Mouse (Mus musculus) spleen, adult 2 months (tissue): ENCODE measurements at regions not wholly inside any gene's neighbourhood (a gene's known extent, or its start where the extent isn't known, plus 50 kb on each side); places are given as distances from the start of the nearest gene placed in this dataset.

Experiments
- DNase-seq, 2 experiments: peaks; one replicate each; pipeline versions ENCODE4 v3.0.0 to v3.0.0-alpha.2; 2012 to 2021; ENCODE audit warnings: low spot score in 2 of 2, low read depth in 1 of 2
- H3K27ac ChIP-seq: fragments of 200-500 bp; 2 replicates; pipeline ENCODE4 v1.5.1; 2012; ENCODE audit warnings: low read length, inconsistent platforms; ENCODE audit not compliant: insufficient read depth
- H3K27me3 ChIP-seq: fragments of 200-500 bp; 2 replicates; pipeline ENCODE4 v1.6.1; 2012; ENCODE audit warnings: mild to moderate bottlenecking, moderate library complexity, low read length, inconsistent platforms; ENCODE audit not compliant: control insufficient read depth, insufficient read depth
- H3K36me3 ChIP-seq: fragments of 200-500 bp; 2 replicates; pipeline ENCODE4 v1.6.1; 2012; ENCODE audit warnings: mild to moderate bottlenecking, low read length, inconsistent platforms; ENCODE audit not compliant: control insufficient read depth, insufficient read depth
- H3K4me1 ChIP-seq: fragments of 200-500 bp; 2 replicates; pipeline ENCODE4 v1.6.1; 2011; ENCODE audit warnings: inconsistent platforms; ENCODE audit not compliant: control insufficient read depth, insufficient read depth, insufficient read length
- H3K4me3 ChIP-seq: fragments of 200-500 bp; 2 replicates; pipeline ENCODE4 v1.5.1; 2011; ENCODE audit warnings: mild to moderate bottlenecking, inconsistent platforms; ENCODE audit not compliant: insufficient read depth, insufficient read length; ENCODE audit errors: extremely low read depth
- CTCF ChIP-seq: fragments of 200-500 bp; IDR thresholded peaks from 2 replicates; pipeline ENCODE4 v1.5.1; 2011; ENCODE audit warnings: mild to moderate bottlenecking, inconsistent platforms; ENCODE audit not compliant: insufficient read depth, insufficient read length, insufficient replicate concordance; ENCODE audit errors: extremely low read depth
- POLR2A ChIP-seq: fragments of 200-500 bp; IDR thresholded peaks from 2 replicates; pipeline ENCODE4 v1.6.1; 2011; ENCODE audit warnings: low read depth, low read length, inconsistent platforms
- WGBS: fragments of 180-500 bp; shearing (Covaris S2); methylation state at CpG from one replicate; pipeline ENCODE4 v1.1.7; 2018; 5-methylcytosine and 5-hydroxymethylcytosine counted together

- Histone ChIP-seq H3K36me3 (no peaks in the 10 kb centered on the region), H3K27me3 (no peaks in the 10 kb centered on the region), H3K4me1 (no peaks in the 10 kb centered on the region), H3K4me3 (no peak overlapping the region), H3K27ac (no peak overlapping the region)
- no peak for TF ChIP-seq CTCF
- TF ChIP-seq POLR2A = no peak
- WGBS = 86% methylated on average over 3 of the region's 3 CpGs
- no peak for DNase-seq
Measured at GRCm38 (mm10) chr6:143642052-143642451, 475.0 kb downstream of the Etnk1 start.

GRCm38 (mm10) chr6:143645989-143646388 lies 479.0 kb downstream of the Etnk1 start:
- no peak for DNase-seq
- Histone ChIP-seq H3K4me1 (no peaks in the 10 kb centered on the region), H3K27me3 (no peaks in the 10 kb centered on the region), H3K27ac (no peak overlapping the region), H3K4me3 (no peak overlapping the region), H3K36me3 (no peaks in the 10 kb centered on the region)
- TF ChIP-seq POLR2A (no peak), CTCF (no peak)
- 83% methylated on average over 4 of the region's 4 CpGs for WGBS

GRCm38 (mm10) chr6:143648501-143648900 lies 481.5 kb downstream of the Etnk1 start:
- TF ChIP-seq POLR2A = no peak
- TF ChIP-seq CTCF = no peak
- no peak overlapping the region for H3K4me3 ChIP-seq
- DNase-seq = no peak
- H3K4me1 ChIP-seq = no peaks in the 10 kb centered on the region
- no peaks in the 10 kb centered on the region for H3K36me3 ChIP-seq
- H3K27ac ChIP-seq = no peak overlapping the region
- 95% methylated on average over 3 of the region's 3 CpGs for WGBS
- H3K27me3 ChIP-seq = no peaks in the 10 kb centered on the region

GRCm38 (mm10) chr6:143656576-143656975 lies 489.6 kb downstream of the Etnk1 start:
- H3K36me3 ChIP-seq = no peaks in the 10 kb centered on the region
- no peak for TF ChIP-seq POLR2A
- no peak for TF ChIP-seq CTCF
- H3K27me3 ChIP-seq = no peaks in the 10 kb centered on the region
- H3K4me1 ChIP-seq = no peaks in the 10 kb centered on the region
- 86% methylated on average over 5 of the region's 5 CpGs for WGBS
- H3K27ac ChIP-seq = no peak overlapping the region
- DNase-seq = no peak
- H3K4me3 ChIP-seq = no peak overlapping the region

GRCm38 (mm10) chr6:143660837-143661236 lies 493.8 kb downstream of the Etnk1 start:
- Histone ChIP-seq H3K4me1 (no peaks in the 10 kb centered on the region), H3K4me3 (no peak overlapping the region), H3K27me3 (no peaks in the 10 kb centered on the region), H3K27ac (no peak overlapping the region), H3K36me3 (no peaks in the 10 kb centered on the region)
- no peak for DNase-seq
- no peak for TF ChIP-seq CTCF
- TF ChIP-seq POLR2A = no peak
- 63% methylated on average over 3 of the region's 3 CpGs for WGBS

GRCm38 (mm10) chr6:143663306-143663705 lies 496.3 kb downstream of the Etnk1 start:
- no peak for TF ChIP-seq CTCF
- TF ChIP-seq POLR2A = no peak
- H3K4me1 ChIP-seq = no peaks in the 10 kb centered on the region
- DNase-seq = no peak
- 89% methylated on average over 7 of the region's 7 CpGs for WGBS
- no peak overlapping the region for H3K4me3 ChIP-seq
- no peak overlapping the region for H3K27ac ChIP-seq
- H3K27me3 ChIP-seq = no peaks in the 10 kb centered on the region
- H3K36me3 ChIP-seq = no peaks in the 10 kb centered on the region

GRCm38 (mm10) chr6:143665374-143665773 lies 498.4 kb downstream of the Etnk1 start:
- DNase-seq = no peak
- H3K4me1 ChIP-seq = no peaks in the 10 kb centered on the region
- H3K27ac ChIP-seq = no peak overlapping the region
- WGBS = 88% methylated on average over 12 of the region's 12 CpGs
- H3K36me3 ChIP-seq = no peaks in the 10 kb centered on the region
- H3K4me3 ChIP-seq = no peak overlapping the region
- TF ChIP-seq POLR2A (no peak), CTCF (no peak)
- H3K27me3 ChIP-seq = no peaks in the 10 kb centered on the region
